Mouse (Mus musculus) A20 (cell line): ENCODE measurements around the gene Abcb11.
"Not testable (repeated sequence)": the region's sequence is repeated elsewhere in the genome, so short reads cannot be mapped to it uniquely, and the experiment has no call there.

Source experiments
- DNase-seq: peaks from one replicate; pipeline ENCODE4 v3.0.0-alpha.2; 2011; ENCODE audit warnings: low read depth, low spot score

Gene Abcb11

DNA sequence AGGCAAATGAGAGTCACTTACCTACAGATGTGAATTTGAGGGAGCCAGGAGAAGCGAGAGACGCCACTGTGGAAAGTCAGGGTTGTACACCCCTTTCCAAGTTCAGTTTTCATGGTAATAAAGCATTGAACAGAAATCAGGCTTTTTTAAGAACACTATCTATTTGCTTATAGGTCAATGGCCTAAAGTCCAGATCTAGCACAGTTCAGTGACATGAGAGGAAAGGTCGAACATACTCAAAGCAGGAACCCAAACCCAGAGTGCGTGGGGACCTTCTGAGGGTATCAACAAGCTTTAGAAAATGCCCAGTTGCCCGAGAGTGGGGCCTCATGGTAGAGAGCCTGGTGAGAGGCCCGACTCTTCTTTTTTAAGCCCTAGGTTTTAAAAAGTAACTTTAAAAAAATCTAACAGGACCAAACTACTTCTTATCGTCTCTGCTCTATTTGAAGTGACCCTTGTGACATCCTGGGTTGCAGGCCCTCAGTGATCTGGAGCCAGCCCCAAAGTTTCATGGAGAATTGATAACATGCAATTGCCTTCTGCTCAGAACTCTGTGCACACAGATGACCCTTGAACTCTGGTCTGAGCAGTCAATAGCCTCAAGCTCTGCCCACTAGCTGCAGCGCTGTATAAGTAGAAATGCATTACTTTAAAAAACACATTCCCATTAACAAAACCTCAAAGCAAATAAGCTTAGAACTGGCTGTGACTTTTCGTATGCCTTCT lies at the start of gene Abcb11:
Gene Abcb11, minus strand, starts transcription at position 121 of the 726 bp plus-strand sequence.
- no peak for DNase-seq

DNA sequence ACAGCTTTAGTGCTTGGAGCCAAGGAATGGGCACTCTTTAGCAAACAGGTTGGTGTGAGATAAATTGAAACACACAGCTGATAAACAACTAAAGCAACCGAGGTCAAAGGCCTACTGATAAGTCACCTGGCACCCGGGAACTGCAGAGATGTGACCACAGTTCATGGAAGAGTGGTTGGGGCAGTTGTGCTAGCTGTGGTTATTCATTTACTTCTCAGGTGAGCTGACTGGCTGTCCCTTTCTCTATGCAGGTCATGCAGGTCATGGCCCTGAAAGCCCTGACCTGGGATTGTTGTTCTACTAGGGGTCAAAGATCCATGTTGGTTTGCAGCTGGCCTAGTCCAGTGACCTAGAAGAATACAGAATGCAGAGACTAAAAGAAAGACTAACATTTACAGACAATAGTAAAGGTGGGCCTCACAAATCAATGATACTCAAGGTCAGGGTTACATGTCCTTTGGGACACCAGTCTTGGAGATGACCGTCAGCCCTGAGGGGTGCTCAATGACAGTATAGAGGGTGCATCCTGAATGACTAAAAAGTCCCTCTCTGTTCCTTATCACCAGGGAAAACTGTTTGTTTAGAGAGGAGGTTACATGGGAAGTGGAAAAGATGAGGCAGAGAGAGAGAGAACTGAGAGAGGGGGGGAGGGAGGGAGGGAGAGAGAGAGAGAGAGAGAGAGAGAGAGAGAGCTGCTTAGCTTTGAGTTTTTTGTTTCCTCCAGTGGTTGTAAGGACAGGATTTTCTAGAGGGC lies 43.9 kb upstream of the Abcb11 start:
- DNase-seq, result no peak

DNA sequence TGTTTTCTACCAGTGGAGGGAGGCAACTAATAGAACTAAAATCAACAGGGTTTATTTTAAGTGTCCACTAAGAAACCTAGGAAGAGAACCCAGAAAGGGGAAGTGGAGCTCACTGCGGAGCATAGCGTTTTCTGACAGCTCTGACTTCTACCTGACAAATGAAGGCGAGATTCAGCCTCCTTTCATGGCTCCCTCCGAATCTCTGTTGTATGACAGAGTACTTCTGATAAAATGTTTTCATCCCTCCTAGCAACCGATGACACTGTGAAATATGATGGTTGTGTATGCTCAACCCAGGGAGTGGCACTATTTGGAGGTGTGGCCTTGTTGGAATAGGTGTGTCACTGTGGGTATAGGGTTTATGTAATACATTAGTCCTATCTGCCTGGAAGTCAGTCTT lies 40.4 kb upstream of the Abcb11 start:
- DNase-seq, result peak; percentile 22

DNA sequence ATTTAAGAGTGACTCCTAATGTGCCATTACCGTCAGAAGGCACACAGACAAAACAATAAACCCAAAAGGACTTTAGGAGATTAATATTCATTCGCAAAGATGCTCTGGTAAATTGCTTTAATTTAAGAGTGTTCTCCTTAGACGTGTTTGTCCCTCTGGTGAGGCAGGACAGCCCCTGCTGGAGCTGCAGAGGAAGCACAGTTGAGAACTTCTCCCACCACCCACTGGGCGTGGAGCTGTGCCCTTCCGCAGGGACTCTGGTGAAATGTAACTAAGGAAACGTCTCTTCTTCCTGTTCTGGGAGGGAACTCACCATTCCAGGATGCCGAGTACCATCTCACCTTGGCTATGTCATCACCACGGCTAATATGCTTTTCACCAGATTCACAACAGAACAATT lies 39.3 kb upstream of the Abcb11 start:
- DNase-seq, result no peak

DNA sequence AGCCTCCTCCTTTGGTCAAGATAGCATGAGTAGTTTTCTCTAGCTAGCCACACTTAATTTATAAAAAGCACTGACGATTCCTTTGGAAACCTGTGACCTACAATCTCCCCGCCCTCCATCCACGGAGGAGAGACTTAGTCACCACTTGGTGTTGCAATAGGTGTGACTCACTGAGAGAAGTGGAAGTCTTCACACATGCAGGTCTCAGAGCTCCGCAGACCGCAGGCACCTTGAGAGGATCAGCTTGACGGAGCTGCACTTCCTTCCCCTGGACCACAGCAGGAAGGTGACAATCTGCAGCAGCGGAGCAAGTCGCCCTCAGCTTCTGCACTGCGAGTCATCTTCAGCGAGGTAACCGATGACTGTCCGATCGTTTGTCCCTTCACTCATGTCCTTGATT lies 37.9 kb upstream of the Abcb11 start, which contains the start of gene Dhrs9:
Gene Dhrs9, plus strand, starts transcription at position 165 of the 400 bp plus-strand sequence.
- no peak for DNase-seq

DNA sequence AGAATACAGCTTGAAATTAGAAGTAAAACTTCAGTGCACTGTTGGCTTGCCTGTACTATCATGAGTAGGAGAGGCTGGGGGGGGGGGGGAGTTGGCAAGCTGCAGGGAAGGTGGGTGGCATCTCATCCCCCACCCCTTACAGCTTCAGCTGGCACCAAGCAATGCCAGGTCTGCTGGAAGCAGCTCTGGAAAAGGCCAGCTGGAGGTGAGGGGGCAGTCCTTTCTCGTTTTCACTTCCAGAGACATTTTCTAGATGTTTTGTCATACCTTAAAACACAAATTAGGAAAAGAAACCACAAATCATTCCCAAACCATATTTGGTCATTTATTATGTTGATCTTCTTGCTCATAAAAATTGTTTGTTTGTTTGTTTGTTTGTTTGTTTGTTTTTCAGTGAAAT lies 37.4 kb upstream of the Abcb11 start:
- DNase-seq, result no peak

DNA sequence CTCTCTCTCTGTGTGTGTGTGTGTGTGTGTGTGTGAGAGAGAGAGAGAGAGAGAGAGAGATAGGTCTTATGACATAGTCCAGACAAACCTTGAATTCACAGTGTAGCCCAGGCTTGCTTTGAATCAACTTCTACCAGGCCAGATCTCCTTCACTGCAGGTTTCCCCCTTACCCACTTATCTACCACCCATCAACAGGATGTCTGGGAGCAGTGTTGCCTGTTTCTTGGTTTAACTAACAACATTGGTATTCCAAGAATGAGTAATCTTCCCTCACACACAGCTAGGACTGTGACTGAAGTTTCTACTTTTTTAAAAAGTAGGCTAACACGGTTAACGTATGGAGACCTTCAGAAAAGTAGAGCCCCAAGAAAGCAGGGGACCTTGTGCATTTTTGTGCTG lies 34.4 kb upstream of the Abcb11 start:
- DNase-seq, result no peak

DNA sequence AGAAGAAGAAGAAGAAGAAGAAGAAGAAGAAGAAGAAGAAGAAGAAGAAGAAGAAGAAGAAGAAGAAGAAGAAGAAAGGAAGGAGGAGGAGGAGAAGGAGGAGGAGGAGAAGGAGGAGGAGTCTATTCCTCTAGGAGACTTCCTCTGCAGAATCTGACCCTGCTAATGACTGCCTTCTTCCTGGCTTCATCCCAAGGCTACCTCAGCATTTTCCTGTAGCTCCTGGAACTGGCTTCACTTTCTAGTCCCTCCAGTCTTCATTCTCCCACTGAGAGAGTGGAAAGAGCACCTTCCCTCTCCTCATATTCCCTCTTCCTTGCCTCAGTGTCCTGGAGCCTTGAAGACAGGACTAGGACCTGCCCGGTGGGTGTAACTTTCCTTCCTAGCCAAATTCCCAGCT lies 22.9 kb upstream of the Abcb11 start:
- no peak for DNase-seq

DNA sequence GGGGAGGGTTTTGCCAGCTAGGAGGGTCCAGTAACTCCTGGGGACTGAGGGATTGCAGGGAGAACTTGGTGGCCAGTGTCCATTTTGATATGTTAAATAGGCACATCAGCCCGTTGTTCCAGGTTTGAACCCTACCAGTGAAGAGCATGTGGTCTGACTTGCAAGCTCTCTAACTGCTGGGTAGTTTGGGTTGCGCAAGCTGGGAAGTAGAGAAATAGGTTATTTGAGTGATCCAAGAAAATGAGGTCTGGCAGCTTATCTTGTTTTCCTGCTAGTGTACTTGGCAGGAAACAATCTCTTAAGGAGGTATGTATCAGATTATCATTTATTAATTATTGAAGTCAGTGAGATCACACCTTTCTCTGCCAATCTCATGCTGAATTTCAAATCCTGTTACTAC lies 22.4 kb upstream of the Abcb11 start:
- DNase-seq, result no peak

DNA sequence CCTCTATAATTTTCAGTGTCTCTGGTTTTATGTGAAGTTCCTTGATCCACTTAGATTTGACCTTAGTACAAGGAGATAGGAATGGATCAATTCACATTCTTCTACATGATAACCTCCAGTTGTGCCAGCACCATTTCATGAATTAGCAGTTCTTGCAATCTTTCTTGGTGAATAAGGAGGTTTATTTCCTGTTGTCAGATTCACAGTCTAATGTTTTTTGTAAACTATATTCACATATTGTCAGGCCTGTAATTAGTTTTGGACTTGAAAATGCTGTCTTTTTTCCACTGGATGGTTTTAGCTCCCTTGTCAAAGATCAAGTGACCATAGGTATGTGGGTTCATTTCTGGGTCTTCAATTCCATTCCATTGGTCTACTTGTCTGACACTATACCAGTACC lies 13.0 kb upstream of the Abcb11 start:
- DNase-seq, result not testable (repeated sequence)

DNA sequence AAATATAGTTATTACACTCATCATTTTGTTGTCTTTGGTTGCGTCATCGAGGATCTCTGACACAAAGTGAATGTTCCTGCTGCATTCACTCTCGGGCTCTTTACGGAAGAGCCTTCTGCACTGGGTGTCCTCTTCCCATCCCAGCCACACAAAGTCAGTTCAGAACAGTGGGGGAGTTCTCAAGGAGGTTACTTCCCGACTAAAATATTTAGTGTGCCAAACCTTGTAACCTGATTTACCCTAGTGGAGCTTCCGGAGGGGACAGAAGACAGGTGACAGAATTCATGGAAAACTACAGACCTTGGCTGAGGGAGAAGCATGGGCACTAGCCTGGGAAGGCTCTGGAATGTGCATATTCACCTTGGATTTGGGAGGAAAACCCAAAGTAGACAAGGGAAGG lies 910 bp downstream of the Abcb11 start:
- no peak for DNase-seq

DNA sequence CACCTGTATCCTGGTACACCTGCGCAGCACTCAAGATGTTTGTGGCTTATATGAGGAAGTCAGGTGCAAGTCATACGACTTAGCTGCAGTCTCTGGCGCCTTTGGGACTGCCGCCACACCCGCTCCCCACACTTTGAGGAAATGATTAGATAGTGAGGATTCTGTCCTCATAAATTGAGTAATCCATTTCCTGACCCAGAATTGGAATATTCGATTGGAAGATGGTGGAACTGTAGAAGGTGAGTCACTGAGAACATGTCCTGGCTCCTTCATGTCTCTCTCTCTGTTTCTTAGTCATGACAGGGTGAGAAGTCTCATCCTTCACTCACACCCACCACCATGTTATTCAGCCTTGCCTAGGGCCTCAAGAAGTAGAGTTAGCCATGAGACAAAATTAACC lies 10.9 kb downstream of the Abcb11 start:
- not testable (repeated sequence) for DNase-seq

DNA sequence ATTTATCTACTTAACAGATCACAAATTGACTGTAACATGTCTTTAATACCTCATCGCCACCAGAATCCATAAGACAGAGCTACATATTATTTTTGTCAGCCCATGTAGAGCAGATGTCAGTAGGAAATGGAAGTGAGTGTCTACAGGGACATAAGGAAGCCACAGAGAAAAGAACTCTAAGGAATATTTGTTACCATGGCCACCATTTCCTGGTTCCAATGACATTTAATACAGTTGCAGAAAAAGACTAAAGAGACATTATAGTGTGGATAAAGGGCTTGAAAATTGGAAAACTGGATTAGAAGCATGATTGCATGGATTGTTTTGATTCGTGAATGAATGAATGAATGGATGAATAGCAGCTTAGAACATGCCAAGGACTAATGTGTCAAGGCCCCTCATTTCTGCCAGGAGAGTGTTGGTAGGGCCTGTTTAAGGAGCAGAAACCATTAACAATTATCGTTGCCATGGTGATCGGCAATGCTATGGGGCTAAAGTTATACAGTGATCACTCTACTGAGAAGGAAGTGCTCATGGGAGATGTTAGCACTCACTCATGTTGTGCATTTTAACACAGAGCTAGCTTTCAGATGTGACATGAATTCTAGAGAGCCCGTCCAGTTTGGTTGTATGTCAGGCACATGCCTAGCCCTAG lies 13.8 kb downstream of the Abcb11 start:
- DNase-seq, result no peak

DNA sequence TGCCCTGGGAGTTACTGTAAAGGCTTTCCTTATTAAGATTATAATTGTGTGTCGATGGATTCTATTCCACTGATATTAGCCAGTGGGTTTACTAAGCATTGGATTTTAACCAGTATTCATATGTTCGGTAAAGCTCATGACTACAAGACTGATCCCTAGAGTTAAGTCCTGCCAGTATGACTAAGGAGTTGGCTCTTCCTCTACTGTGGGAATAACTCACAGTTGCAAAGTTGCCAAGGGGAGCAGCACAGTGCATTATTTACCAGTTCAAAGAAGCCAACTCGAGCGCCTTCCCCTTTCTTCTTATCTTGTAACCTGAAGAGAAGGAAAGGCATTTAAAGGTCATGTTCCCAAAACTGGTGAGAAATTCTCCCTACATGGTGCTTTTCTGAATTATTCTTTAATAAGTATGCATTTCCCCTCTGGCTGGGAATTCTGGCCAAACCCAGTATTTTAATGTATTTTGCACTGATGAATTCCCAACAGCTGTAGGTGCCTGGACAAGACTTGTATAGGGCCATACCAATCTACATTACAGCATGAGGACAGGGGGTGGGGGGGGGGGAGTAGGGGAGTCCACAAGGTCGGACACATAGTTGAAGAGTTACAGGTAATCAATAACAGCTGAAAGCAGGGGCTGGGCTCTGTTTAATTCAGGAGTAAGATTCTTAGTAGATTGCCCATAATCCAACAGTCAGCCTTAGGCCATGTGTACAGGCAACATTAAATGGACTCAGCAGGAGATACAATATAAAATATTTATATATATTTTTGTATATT lies 17.3 kb downstream of the Abcb11 start:
- no peak for DNase-seq

DNA sequence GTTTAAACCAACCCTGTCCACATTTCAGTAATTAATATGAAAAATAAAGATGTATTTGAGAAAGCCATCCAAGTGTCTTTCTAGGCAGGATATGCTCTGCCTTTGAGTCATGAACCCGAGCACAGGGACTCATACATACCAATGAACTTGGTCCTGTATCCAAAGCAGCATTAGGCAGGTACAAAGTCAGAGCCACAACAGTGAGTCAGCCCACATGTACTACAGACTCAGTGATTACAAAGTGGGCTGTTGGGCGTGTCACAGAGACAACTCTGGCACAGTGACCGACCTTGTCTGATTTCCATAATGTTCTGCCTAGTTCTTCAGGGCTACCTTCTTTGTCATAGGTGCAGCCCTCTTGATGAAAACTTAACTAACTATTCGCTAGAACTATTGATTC lies 19.4 kb downstream of the Abcb11 start:
- DNase-seq, result no peak

DNA sequence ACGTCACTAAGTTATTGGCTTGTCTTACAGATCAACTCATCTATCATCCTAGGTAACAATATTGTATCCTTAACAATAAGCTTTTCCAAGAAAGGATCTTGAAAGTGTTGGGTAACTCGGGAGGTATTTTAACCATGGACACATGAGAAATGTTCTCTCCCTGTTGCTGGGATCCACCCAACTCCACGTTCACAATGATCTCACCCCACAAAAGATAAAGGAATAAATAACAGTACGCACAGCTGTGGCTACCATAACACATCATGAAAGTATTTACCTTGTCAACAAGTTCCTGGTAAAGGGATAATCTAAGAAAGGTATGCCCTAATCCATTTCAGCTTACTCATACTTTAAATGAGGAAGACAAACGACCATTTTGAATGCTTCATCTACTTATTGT lies 21.0 kb downstream of the Abcb11 start:
- DNase-seq, result no peak

DNA sequence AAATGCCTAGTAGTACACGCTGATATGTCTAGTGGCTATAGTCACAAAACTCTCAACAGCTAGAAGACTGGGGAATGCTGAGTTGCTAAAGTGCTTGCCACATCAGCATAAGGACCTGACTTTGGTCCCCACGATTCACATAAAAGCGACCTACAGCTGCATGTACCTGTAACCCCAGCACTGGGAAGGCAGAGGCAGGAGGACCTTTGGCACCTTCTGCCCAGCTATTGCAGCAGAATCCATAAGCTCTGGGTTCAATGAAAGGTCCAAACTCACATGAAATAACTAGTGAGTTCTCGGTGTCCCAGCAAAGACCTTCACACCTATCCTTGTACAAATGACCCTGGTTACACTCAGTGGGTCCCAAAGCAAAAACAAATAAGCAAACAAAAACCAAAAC lies 31.1 kb downstream of the Abcb11 start:
- no peak for DNase-seq

DNA sequence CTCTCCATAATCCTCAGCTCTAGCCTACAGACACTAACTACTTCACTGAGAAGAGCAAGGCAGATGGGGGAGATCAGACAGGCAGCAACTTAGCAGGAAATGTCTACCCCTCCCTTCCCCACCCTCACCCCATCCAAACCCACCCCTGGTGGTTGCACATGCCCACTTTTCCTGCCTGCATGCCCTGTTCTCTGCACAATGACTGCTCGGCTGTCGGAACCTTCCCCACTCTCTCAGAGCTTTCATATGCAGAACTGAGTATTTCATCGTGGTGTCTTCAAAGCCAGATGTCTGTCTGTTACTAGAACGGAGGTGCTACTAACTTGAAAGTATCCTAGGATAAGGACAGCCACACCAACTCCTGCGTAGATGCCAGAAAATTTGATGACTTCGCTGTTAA lies 34.3 kb downstream of the Abcb11 start:
- no peak for DNase-seq

DNA sequence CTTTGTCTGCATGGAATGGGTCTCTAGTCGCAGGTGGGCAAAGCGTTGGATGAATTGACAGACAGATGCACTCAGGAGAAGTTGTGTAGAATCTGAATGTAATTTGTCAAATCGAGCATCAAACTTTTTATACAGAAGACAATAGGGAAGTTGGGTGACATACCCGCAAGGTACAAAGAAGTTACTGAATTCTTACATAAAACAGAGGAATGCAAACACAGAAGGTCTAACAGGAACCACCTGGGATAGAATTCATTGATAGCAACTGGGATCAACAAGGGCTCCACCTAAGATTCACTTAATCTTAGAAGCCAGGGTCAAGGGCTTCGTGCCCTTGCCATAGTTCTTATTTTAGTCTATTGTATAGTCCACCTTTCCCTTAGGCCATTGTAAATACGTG lies 41.8 kb downstream of the Abcb11 start:
- not testable (repeated sequence) for DNase-seq

DNA sequence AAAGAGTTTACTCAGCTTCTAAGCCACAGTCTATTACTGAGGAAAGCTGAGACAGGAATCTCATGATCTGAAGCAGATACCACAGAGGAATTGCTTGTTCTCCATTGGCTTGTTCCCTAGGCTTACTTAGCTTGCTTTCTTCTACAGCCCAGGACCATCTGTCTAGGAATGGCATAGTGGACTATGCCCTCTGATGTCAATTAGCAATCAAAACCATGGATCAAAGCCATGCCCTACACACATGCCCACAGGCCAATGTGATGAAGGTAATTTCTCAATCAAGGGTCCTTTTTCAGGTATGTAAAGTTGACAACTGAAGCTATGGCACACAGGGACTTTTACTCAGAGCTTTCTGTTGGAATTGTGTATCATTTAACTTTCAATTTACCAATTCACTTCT lies 47.9 kb downstream of the Abcb11 start:
- no peak for DNase-seq

DNA sequence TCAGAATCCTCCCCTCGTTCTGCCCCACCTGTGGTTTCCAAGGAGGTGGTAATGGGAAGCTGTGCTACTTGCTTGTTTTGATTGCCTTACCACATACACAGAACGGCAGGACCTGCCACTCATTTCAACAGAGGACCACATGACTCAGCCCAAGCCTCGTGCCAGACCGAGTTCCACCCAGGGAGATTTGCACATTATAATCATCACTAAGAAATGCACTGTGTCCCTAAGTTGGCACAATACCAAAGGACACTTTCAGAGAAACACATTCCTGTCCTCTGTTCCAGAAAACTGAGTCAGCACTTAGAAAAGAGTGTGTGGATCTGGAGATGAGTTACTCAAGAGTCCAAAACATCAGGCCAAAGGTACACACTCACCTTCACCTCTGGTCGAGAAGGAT lies 53.4 kb downstream of the Abcb11 start:
- no peak for DNase-seq

DNA sequence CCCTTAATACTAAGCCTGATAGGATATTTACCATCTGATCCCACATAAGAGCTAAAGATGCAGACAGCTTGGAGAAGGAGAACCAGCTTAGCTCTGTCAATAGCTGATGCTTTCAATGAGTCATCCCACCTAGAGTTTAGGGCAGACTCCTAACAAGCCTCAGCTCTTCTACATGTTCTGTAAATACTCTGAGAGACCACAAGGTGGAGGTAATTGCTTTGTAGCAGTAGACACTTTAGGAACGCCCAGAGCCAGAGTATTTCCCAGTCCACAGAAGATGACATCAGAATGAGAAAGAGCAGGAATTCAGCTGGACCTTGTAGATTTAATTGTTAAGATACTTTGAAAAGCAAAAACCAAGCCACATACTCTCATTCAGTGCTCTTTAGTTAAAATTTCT lies 66.5 kb downstream of the Abcb11 start:
- DNase-seq, result peak; percentile 4
